Mouse (Mus musculus) lung, postnatal 0 days (tissue): ENCODE results near the gene Mme.

Source experiments
- CTCF ChIP-seq: IDR thresholded peaks from 2 replicates; pipeline ENCODE4 v1.5.1; 2016; ENCODE audit warnings: antibody characterized with exemption, mild to moderate bottlenecking
- EP300 ChIP-seq: IDR thresholded peaks from 2 replicates; pipeline ENCODE4 v1.6.1; 2016; ENCODE audit warnings: antibody characterized with exemption, mild to moderate bottlenecking, control low read depth

DNA sequence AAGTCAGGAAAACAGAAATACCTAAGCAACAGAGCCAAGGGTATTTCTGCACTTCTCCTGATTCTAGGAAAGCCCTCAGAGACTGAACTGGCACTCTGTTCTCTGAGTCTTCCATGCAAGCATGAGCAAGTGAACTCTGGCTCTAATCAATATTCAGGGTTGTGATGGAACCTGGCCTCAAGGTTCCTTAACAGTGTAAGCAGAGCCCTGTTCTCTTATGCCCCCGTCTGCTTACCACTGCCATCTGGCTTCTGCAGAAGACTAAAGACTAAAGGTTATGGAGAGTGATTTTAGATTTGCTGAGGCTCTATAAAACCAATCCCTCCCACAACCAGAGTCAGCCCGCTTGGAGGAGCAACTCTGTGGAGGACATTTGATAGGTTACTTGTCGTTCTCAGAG, 99.2 kb downstream of the Mme start:
- TF ChIP-seq CTCF (no peak), EP300 (no peak)
